Mouse (Mus musculus) heart, embryonic 14.5 days (tissue): Measurements from ENCODE around the gene Clock. TPM values are rescaled to one million over a fixed set of nuclear protein-coding genes. Genes with fewer than 3 reads are reported as not detected.

Experiments
- ATAC-seq: fragments of 200-750 bp; cut with Nextera tagmentation; 2 replicates; pipeline ENCODE4 v1.8.0; 2017; ENCODE audit warnings: low read depth, moderate TSS enrichment; ENCODE audit not compliant: insufficient number of reproducible peaks, insufficient read depth, low FRiP score
- H3K27ac ChIP-seq, 2 experiments: fragments of 200-500 bp in 1 of 2; fragments of 300-500 bp in 1 of 2; sonication (generic) in 1 of 2; replicated peaks in 1 of 2; 2 replicates each; pipeline ENCODE4 v1.5.1; 2012 to 2014; ENCODE audit warnings: low read depth in 2 of 2, low read length in 2 of 2, control low read depth in 1 of 2, mild to moderate bottlenecking in 1 of 2, mixed read lengths in 1 of 2; ENCODE audit not compliant: control insufficient read depth in 1 of 2, insufficient read depth in 1 of 2
- H3K27me3 ChIP-seq: fragments of 300-500 bp; sonication (generic); 2 replicates; pipeline ENCODE4 v1.6.1; 2014; ENCODE audit warnings: mild to moderate bottlenecking, low read length, control low read depth; ENCODE audit not compliant: control insufficient read depth, insufficient read depth
- H3K36me3 ChIP-seq: fragments of 300-500 bp; sonication (generic); 2 replicates; pipeline ENCODE4 v1.6.1; 2014; ENCODE audit warnings: mild to moderate bottlenecking, control low read depth, low read length, mixed read lengths; ENCODE audit not compliant: control insufficient read depth, insufficient read depth
- H3K4me1 ChIP-seq, 2 experiments: fragments of 200-500 bp in 1 of 2; fragments of 300-500 bp in 1 of 2; sonication (generic) in 1 of 2; 2 replicates each; pipeline ENCODE4 v1.6.1; 2012 to 2014; ENCODE audit warnings: low read length in 2 of 2, control low read depth in 1 of 2, mixed read lengths in 1 of 2; ENCODE audit not compliant: control insufficient read depth in 2 of 2, insufficient read depth in 2 of 2
- H3K4me2 ChIP-seq: fragments of 300-500 bp; sonication (generic); 2 replicates; pipeline ENCODE4 v1.6.1; 2014; ENCODE audit warnings: mild to moderate bottlenecking, low read length
- H3K4me3 ChIP-seq, 2 experiments: fragments of 200-500 bp in 1 of 2; fragments of 300-500 bp in 1 of 2; sonication (generic) in 1 of 2; 2 replicates each; pipeline ENCODE4 v1.5.1; 2012 to 2014; ENCODE audit warnings: low read length in 2 of 2, mild to moderate bottlenecking in 2 of 2, control low read depth in 1 of 2, low read depth in 1 of 2, moderate library complexity in 1 of 2; ENCODE audit not compliant: control insufficient read depth in 1 of 2, insufficient read depth in 1 of 2
- H3K9ac ChIP-seq: fragments of 300-500 bp; sonication (generic); 2 replicates; pipeline ENCODE4 v1.6.1; 2014; ENCODE audit warnings: mild to moderate bottlenecking, low read length
- H3K9me3 ChIP-seq: fragments of 300-500 bp; sonication (generic); 2 replicates; pipeline ENCODE4 v1.6.1; 2016; ENCODE audit warnings: low read length, control low read depth; ENCODE audit not compliant: control insufficient read depth
- WGBS: fragments of 180-500 bp; shearing (Covaris S2); extraction: QIAGEN DNeasy Blood & Tissue Kit; methylation state at CpG from one replicate; pipeline ENCODE4 v1.1.7; 2014; 5-methylcytosine and 5-hydroxymethylcytosine counted together
- polyA plus RNA-seq: library from polyadenylated mRNA; unstranded; fragments of >200 nt; fragmentation: Nextera tagmentation; extraction: Ambion mirVana; gene quantifications from 2 replicates; pipeline ENCODE4 v1.2.1, GENCODE M21; 2014

The Clock gene
- polyA plus RNA-seq, 1 experiment from 2014 or later: 15.1 TPM

GRCm38 (mm10) chr5:76231171-76231855 is 73.3 kb downstream of the Clock start:
- H3K4me1 ChIP-seq: no peaks in the 10 kb centered on the region
- 91% methylated on average over 13 of the region's 13 CpGs for WGBS
- no peak overlapping the region for H3K9ac ChIP-seq
- ATAC-seq: no peak
- no peaks in the 10 kb centered on the region for H3K9me3 ChIP-seq
- no peak overlapping the region for H3K4me3 ChIP-seq
- no peak overlapping the region for H3K27ac ChIP-seq
- peaks cover 70% of the 10 kb centered on the region for H3K36me3 ChIP-seq
- H3K4me2 ChIP-seq: no peak overlapping the region
- no peaks in the 10 kb centered on the region for H3K27me3 ChIP-seq

- Histone ChIP-seq H3K4me1 (no peaks in the 10 kb centered on the region; a peak in 2 of 4 replicates), H3K4me3 (no peak overlapping the region), H3K9ac (no peak overlapping the region), H3K27ac (no peak overlapping the region), H3K36me3 (peaks cover 27% of the 10 kb centered on the region), H3K27me3 (no peaks in the 10 kb centered on the region), H3K9me3 (no peaks in the 10 kb centered on the region), H3K4me2 (no peak overlapping the region)
- ATAC-seq: no peak
- WGBS: 46% methylated on average over 6 of the region's 6 CpGs
Observed at GRCm38 (mm10) chr5:76216691-76217090, 87.9 kb downstream of the Clock start.

GRCm38 (mm10) chr5:76208066-76208465 is 96.5 kb downstream of the Clock start:
- no peak overlapping the region for H3K9ac ChIP-seq
- H3K4me1 ChIP-seq: peaks cover 0 to 2% of the 10 kb centered on the region in 2 experiments; a peak in 1 of 4 replicates
- no peak for ATAC-seq
- no peaks in the 10 kb centered on the region for H3K27me3 ChIP-seq
- 72% methylated on average over 5 of the region's 5 CpGs for WGBS
- H3K9me3 ChIP-seq: no peaks in the 10 kb centered on the region
- H3K4me3 ChIP-seq: no peak overlapping the region
- no peak overlapping the region for H3K27ac ChIP-seq
- H3K36me3 ChIP-seq: peaks cover 90% of the 10 kb centered on the region
- no peak overlapping the region for H3K4me2 ChIP-seq

- H3K4me3 ChIP-seq: no peak overlapping the region
- no peaks in the 10 kb centered on the region for H3K27me3 ChIP-seq
- no peak overlapping the region for H3K4me2 ChIP-seq
- ATAC-seq: no peak
- no peak overlapping the region for H3K27ac ChIP-seq
- WGBS: 94% methylated on average over 2 of the region's 2 CpGs
- H3K36me3 ChIP-seq: peaks cover 93% of the 10 kb centered on the region
- H3K4me1 ChIP-seq: peaks cover 0 to 5% of the 10 kb centered on the region in 2 experiments; a peak in 1 of 4 replicates
- no peaks in the 10 kb centered on the region for H3K9me3 ChIP-seq
- no peak overlapping the region for H3K9ac ChIP-seq
Observed at GRCm38 (mm10) chr5:76205886-76206285, 98.7 kb downstream of the Clock start.

- no peak overlapping the region for H3K4me2 ChIP-seq
- H3K4me1 ChIP-seq: peaks cover 0 to 6% of the 10 kb centered on the region in 2 experiments; a peak in 2 of 4 replicates
- no peak for ATAC-seq
- H3K27me3 ChIP-seq: no peaks in the 10 kb centered on the region
- WGBS: 57% methylated on average over 3 of the region's 3 CpGs
- H3K9ac ChIP-seq: no peak overlapping the region
- H3K4me3 ChIP-seq: no peak overlapping the region
- 0 out of 4 replicates have a peak overlapping the region, but pooled peaks of 1 of the 2 experiments have one; percentile 14 for H3K27ac ChIP-seq
- H3K36me3 ChIP-seq: peaks cover 89% of the 10 kb centered on the region
- no peaks in the 10 kb centered on the region for H3K9me3 ChIP-seq
Observed at GRCm38 (mm10) chr5:76203171-76203570, 101.4 kb downstream of the Clock start.

GRCm38 (mm10) chr5:76199346-76199745 is 105.2 kb downstream of the Clock start:
- H3K4me3 ChIP-seq: no peak overlapping the region
- no peaks in the 10 kb centered on the region for H3K9me3 ChIP-seq
- 87% methylated on average over 13 of the region's 13 CpGs for WGBS
- no peak for ATAC-seq
- H3K27me3 ChIP-seq: no peaks in the 10 kb centered on the region
- no peak overlapping the region for H3K27ac ChIP-seq
- no peak overlapping the region for H3K4me2 ChIP-seq
- peaks cover 66% of the 10 kb centered on the region for H3K36me3 ChIP-seq
- no peak overlapping the region for H3K9ac ChIP-seq
- peaks cover 5 to 12% of the 10 kb centered on the region in 2 experiments for H3K4me1 ChIP-seq

- H3K4me1 ChIP-seq: peaks cover 11 to 43% of the 10 kb centered on the region in 2 experiments
- H3K27ac ChIP-seq: no peak overlapping the region; a peak in 2 of 4 replicates
- H3K9me3 ChIP-seq: no peaks in the 10 kb centered on the region
- ATAC-seq: no peak
- H3K36me3 ChIP-seq: peaks cover 39% of the 10 kb centered on the region
- H3K4me2 ChIP-seq: peak overlapping the region; percentile 39; the same call in 1 of the 2 replicates
- H3K9ac ChIP-seq: no peak overlapping the region
- WGBS: 43% methylated on average over 6 of the region's 6 CpGs
- H3K4me3 ChIP-seq: no peak overlapping the region
- H3K27me3 ChIP-seq: no peaks in the 10 kb centered on the region
Observed at GRCm38 (mm10) chr5:76194377-76194945, 110.1 kb downstream of the Clock start.
